ENCODE assay signal across 8 mouse cellular contexts in the genomic region with DNA sequence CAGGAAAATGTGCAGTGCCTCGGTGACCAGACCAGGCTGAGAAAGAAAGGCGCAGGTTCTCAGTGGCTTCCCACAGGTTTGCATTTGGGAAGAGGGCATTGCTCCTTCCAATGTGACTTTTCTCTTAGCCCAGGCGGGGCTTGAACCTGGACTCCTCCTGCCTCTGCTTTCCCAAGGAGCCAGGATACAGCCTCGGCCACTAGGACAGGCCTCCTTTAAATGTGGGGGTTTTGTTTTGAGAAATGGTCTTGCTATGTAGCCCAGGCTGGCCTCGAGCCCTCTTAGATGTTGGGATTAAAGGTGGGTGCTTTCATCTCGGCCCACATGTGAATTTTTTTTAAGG. TPM values are rescaled to one million over a fixed set of nuclear protein-coding genes. Genes with fewer than 3 reads are reported as not detected.
DNase-seq lines count a peak whose midpoint lies in the region; ATAC-seq lines count a peak whose summit lies in the region.

No protein-coding gene starts in this region.

- peak overlapping the region; percentile 88 for H3K4me3 ChIP-seq in lung, embryonic 15.5 days
- peak overlapping the region; percentile 99 for H3K4me3 ChIP-seq in limb, embryonic 10.5 days
- H3K4me3 ChIP-seq in neural tube, embryonic 15.5 days (replicated peaks) = peak overlapping the region; percentile 92

- peaks cover 10% of the 10 kb centered on the region for H3K4me1 ChIP-seq in lung, embryonic 15.5 days
- H3K4me1 ChIP-seq in limb, embryonic 10.5 days = peaks cover 18% of the 10 kb centered on the region
- H3K4me1 ChIP-seq in neural tube, embryonic 15.5 days = peaks cover 30% of the 10 kb centered on the region

- 4% methylated on average over 6 of the region's 6 CpGs for WGBS in lung, embryonic 15.5 days
- WGBS in limb, embryonic 10.5 days = 8% methylated on average over 6 of the region's 6 CpGs
- 9% methylated on average over 6 of the region's 6 CpGs for WGBS in neural tube, embryonic 15.5 days

- H3K9ac ChIP-seq in lung, embryonic 15.5 days = peak overlapping the region; percentile 86
- H3K9ac ChIP-seq in neural tube, embryonic 15.5 days (replicated peaks) = peak overlapping the region; percentile 91

- H3K4me2 ChIP-seq in lung, embryonic 15.5 days = peak overlapping the region; percentile 78
- peak overlapping the region; percentile 77 for H3K4me2 ChIP-seq in neural tube, embryonic 15.5 days

- H3K27me3 ChIP-seq in lung, embryonic 15.5 days = no peaks in the 10 kb centered on the region
- H3K27me3 ChIP-seq in limb, embryonic 10.5 days (ENCODE audit: low read depth, poor library complexity, severe bottlenecking) = no peaks in the 10 kb centered on the region
- no peaks in the 10 kb centered on the region for H3K27me3 ChIP-seq in neural tube, embryonic 15.5 days (replicated peaks)

- peaks cover 28% of the 10 kb centered on the region for H3K36me3 ChIP-seq in lung, embryonic 15.5 days
- peaks cover 33% of the 10 kb centered on the region for H3K36me3 ChIP-seq in limb, embryonic 10.5 days
- H3K36me3 ChIP-seq in neural tube, embryonic 15.5 days = peaks cover 13% of the 10 kb centered on the region

- peak overlapping the region; percentile 95 for H3K27ac ChIP-seq in lung, embryonic 15.5 days
- H3K27ac ChIP-seq in limb, embryonic 10.5 days = peak overlapping the region; percentile 97
- H3K27ac ChIP-seq in neural tube, embryonic 15.5 days (replicated peaks) = peak overlapping the region; percentile 92

- H3K9me3 ChIP-seq in lung, embryonic 15.5 days = no peaks in the 10 kb centered on the region
- H3K9me3 ChIP-seq in limb, embryonic 10.5 days (replicated peaks) = no peaks in the 10 kb centered on the region
- H3K9me3 ChIP-seq in neural tube, embryonic 15.5 days (replicated peaks) = no peaks in the 10 kb centered on the region

- no peak for DNase-seq in lung, postnatal 36 days
- no peak for DNase-seq in limb, embryonic 10.5 days (ENCODE audit: low spot score)
- no peak for DNase-seq in Muller cell, postnatal 12 days (ENCODE audit: inconsistent ontology term)
- no peak for DNase-seq in kidney, adult 8-10 months
- DNase-seq in thymus, postnatal 25 days = no peak

- ATAC-seq in lung, embryonic 15.5 days (ENCODE audit: borderline replicate concordance, extremely low read depth, low FRiP score, low TSS enrichment) = no peak
- peak; percentile 46; the same call in 1 of the 2 replicates for ATAC-seq in erythroblast, adult 5-6 weeks (replicated peaks; ENCODE audit: low FRiP score, poor library complexity, severe bottlenecking)
- ATAC-seq in neural tube, embryonic 15.5 days (ENCODE audit: low FRiP score) = no peak; the same call in 1 of the 2 replicates

RNA-seq across cellular contexts. Expression of a gene that starts 0.5 kb away (rescaled TPM):
- 71.8 and 77.0 TPM in 2 replicates for polyA plus RNA-seq in lung, embryonic 15.5 days (2015; fragmentation: Nextera tagmentation; extraction: Ambion mirVana)
- total RNA-seq in erythroblast, adult 5-6 weeks (2015; ENCODE audit: low replicate concordance) = 51.6 and 54.6 TPM in 2 replicates
- total RNA-seq in erythroblast, adult 5-6 weeks (2017; ENCODE audit: low replicate concordance) = 71.1 and 78.7 TPM in 2 replicates
- polyA plus RNA-seq in limb, embryonic 10.5 days (2016; fragmentation: Nextera tagmentation; extraction: Ambion mirVana) = 54.1 and 63.3 TPM in 2 replicates
- 20.2 and 31.3 TPM in 2 replicates for polyA plus RNA-seq in neural tube, embryonic 15.5 days (2015; fragmentation: Nextera tagmentation; extraction: Ambion mirVana)

RNA-seq across cellular contexts. Expression of a gene that starts 0.7 kb away (rescaled TPM):
- 32.5 and 35.0 TPM in 2 replicates for polyA plus RNA-seq in lung, embryonic 15.5 days (2015; fragmentation: Nextera tagmentation; extraction: Ambion mirVana)
- total RNA-seq in erythroblast, adult 5-6 weeks (2015; ENCODE audit: low replicate concordance) = 13.8 and 21.1 TPM in 2 replicates
- 21.8 and 29.0 TPM in 2 replicates for total RNA-seq in erythroblast, adult 5-6 weeks (2017; ENCODE audit: low replicate concordance)
- polyA plus RNA-seq in limb, embryonic 10.5 days (2016; fragmentation: Nextera tagmentation; extraction: Ambion mirVana) = 64.9 and 94.0 TPM in 2 replicates
- 30.9 and 34.7 TPM in 2 replicates for polyA plus RNA-seq in neural tube, embryonic 15.5 days (2015; fragmentation: Nextera tagmentation; extraction: Ambion mirVana)

RNA-seq across cellular contexts. Expression of a gene that starts 22.6 kb away (rescaled TPM):
- 125 and 130 TPM in 2 replicates for polyA plus RNA-seq in lung, embryonic 15.5 days (2015; fragmentation: Nextera tagmentation; extraction: Ambion mirVana)
- total RNA-seq in erythroblast, adult 5-6 weeks (2015; ENCODE audit: low replicate concordance) = 99.1 and 113 TPM in 2 replicates
- 93.6 and 115 TPM in 2 replicates for total RNA-seq in erythroblast, adult 5-6 weeks (2017; ENCODE audit: low replicate concordance)
- polyA plus RNA-seq in limb, embryonic 10.5 days (2016; fragmentation: Nextera tagmentation; extraction: Ambion mirVana) = 162 and 171 TPM in 2 replicates
- 60.1 and 73.0 TPM in 2 replicates for polyA plus RNA-seq in neural tube, embryonic 15.5 days (2015; fragmentation: Nextera tagmentation; extraction: Ambion mirVana)
